Mouse (Mus musculus) G1E-ER4 (cell line): Measurements from ENCODE around the gene Aox2. TPM values are rescaled to one million over a fixed set of nuclear protein-coding genes. Genes with fewer than 3 reads are reported as not detected.

ENCODE experiments used
- GATA1 ChIP-seq: IDR thresholded peaks from one replicate; pipeline ENCODE4 v1.8.0; 2012; ENCODE audit warnings: low read length, inconsistent platforms
- polyA plus RNA-seq: library from polyadenylated mRNA; stranded (reverse); fragments of >175 nt; gene quantifications from 2 replicates; pipeline ENCODE4 v1.2.3, GENCODE M21; 2012

Gene Aox2
- polyA plus RNA-seq, result 0.36 and 0.42 TPM in 2 replicates

GRCm38 (mm10) chr1:58278026-58278425 lies at the start of gene Aox2:
Gene Aox2, plus strand, starts transcription at chr1:58278326.
- TF ChIP-seq GATA1, result no peak

GRCm38 (mm10) chr1:58228916-58229315 lies 49.2 kb upstream of the Aox2 start:
- TF ChIP-seq GATA1, result no peak

GRCm38 (mm10) chr1:58229774-58230173 lies 48.4 kb upstream of the Aox2 start:
- TF ChIP-seq GATA1, result no peak

- no peak for TF ChIP-seq GATA1
Observed at GRCm38 (mm10) chr1:58230542-58230941, 47.6 kb upstream of the Aox2 start.

GRCm38 (mm10) chr1:58235405-58235804 lies 42.7 kb upstream of the Aox2 start:
- TF ChIP-seq GATA1, result no peak

GRCm38 (mm10) chr1:58237527-58238299 lies 40.4 kb upstream of the Aox2 start:
- no peak for TF ChIP-seq GATA1

GRCm38 (mm10) chr1:58238440-58238839 lies 39.7 kb upstream of the Aox2 start:
- TF ChIP-seq GATA1, result no peak

GRCm38 (mm10) chr1:58238961-58239360 lies 39.2 kb upstream of the Aox2 start:
- no peak for TF ChIP-seq GATA1

- no peak for TF ChIP-seq GATA1
Observed at GRCm38 (mm10) chr1:58240347-58240746, 37.8 kb upstream of the Aox2 start.

GRCm38 (mm10) chr1:58244487-58244886 lies 33.6 kb upstream of the Aox2 start:
- no peak for TF ChIP-seq GATA1

GRCm38 (mm10) chr1:58248518-58248917 lies 29.6 kb upstream of the Aox2 start:
- no peak for TF ChIP-seq GATA1

GRCm38 (mm10) chr1:58253466-58253865 lies 24.7 kb upstream of the Aox2 start:
- TF ChIP-seq GATA1, result no peak

GRCm38 (mm10) chr1:58257195-58257991 lies 20.7 kb upstream of the Aox2 start:
- no peak for TF ChIP-seq GATA1

GRCm38 (mm10) chr1:58260311-58260710 lies 17.8 kb upstream of the Aox2 start:
- TF ChIP-seq GATA1, result no peak

- TF ChIP-seq GATA1, result no peak
Observed at GRCm38 (mm10) chr1:58268231-58268630, 9.9 kb upstream of the Aox2 start.

GRCm38 (mm10) chr1:58270807-58271569 lies 7.1 kb upstream of the Aox2 start:
- no peak for TF ChIP-seq GATA1
